Mouse (Mus musculus) ES-E14 (cell line): Measurements from ENCODE around the gene Psg16. TPM values are rescaled to one million over a fixed set of nuclear protein-coding genes. Genes with fewer than 3 reads are reported as not detected.
"Not testable (repeated sequence)": the region's sequence is repeated elsewhere in the genome, so short reads cannot be mapped to it uniquely, and the experiment has no call there.

Experiments used
- DNase-seq: peaks from one replicate; pipeline ENCODE4 v3.0.0-alpha.2; 2013; ENCODE audit warnings: low read depth, low spot score
- H3K27ac ChIP-seq: 2 replicates; pipeline ENCODE4 v1.5.1; 2012; ENCODE audit warnings: low read depth, mild to moderate bottlenecking, low read length, moderate library complexity, mixed read lengths; ENCODE audit not compliant: poor library complexity, insufficient read depth, severe bottlenecking
- H3K36me3 ChIP-seq: 2 replicates; pipeline ENCODE4 v1.6.1; 2012; ENCODE audit warnings: mild to moderate bottlenecking, low read length, moderate library complexity, mixed read lengths; ENCODE audit not compliant: control insufficient read depth, poor library complexity, insufficient read depth, severe bottlenecking
- H3K4me1 ChIP-seq, 2 experiments: fragments of 150-350 bp in 1 of 2; sonication (generic) in 1 of 2; 2 replicates each; pipeline ENCODE4 v1.6.1; 2012; ENCODE audit warnings: low read length in 2 of 2, mild to moderate bottlenecking in 1 of 2, mixed read lengths in 1 of 2; ENCODE audit not compliant: control insufficient read depth in 2 of 2, insufficient read depth in 2 of 2, poor library complexity in 1 of 2
- H3K4me3 ChIP-seq, 2 experiments: fragments of 150-350 bp in 1 of 2; sonication (generic) in 1 of 2; 2 replicates each; pipeline ENCODE4 v1.5.1; 2012; ENCODE audit warnings: low read length in 2 of 2, low read depth in 1 of 2, mild to moderate bottlenecking in 1 of 2, mixed read lengths in 1 of 2; ENCODE audit not compliant: insufficient read depth in 1 of 2, poor library complexity in 1 of 2, severe bottlenecking in 1 of 2
- H3K9ac ChIP-seq: 2 replicates; pipeline ENCODE4 v1.6.1; 2012; ENCODE audit warnings: low read depth, mild to moderate bottlenecking, low read length, mixed read lengths; ENCODE audit not compliant: poor library complexity, insufficient read depth, severe bottlenecking
- H3K9me3 ChIP-seq: fragments of 150-350 bp; sonication (generic); 2 replicates; pipeline ENCODE4 v1.6.1; 2012; ENCODE audit warnings: low read depth, mild to moderate bottlenecking, low read length; ENCODE audit not compliant: control insufficient read depth, insufficient read depth
- CHD2 ChIP-seq: IDR thresholded peaks from 2 replicates; pipeline ENCODE4 v1.6.1; 2014; ENCODE audit warnings: mild to moderate bottlenecking, low read depth, low read length, inconsistent platforms
- HCFC1 ChIP-seq: IDR thresholded peaks from 2 replicates; pipeline ENCODE4 v1.6.1; 2012; ENCODE audit warnings: low read length, inconsistent platforms, borderline replicate concordance; ENCODE audit not compliant: insufficient read depth
- MAFK ChIP-seq: IDR thresholded peaks from 2 replicates; pipeline ENCODE4 v1.6.1; 2014; ENCODE audit warnings: mild to moderate bottlenecking, low read depth, low read length, inconsistent platforms; ENCODE audit not compliant: insufficient read depth
- ZC3H11A ChIP-seq: IDR thresholded peaks from 2 replicates; pipeline ENCODE4 v1.6.1; 2012; ENCODE audit warnings: low read depth, mild to moderate bottlenecking, inconsistent platforms, low read length, borderline replicate concordance
- ZNF384 ChIP-seq: IDR thresholded peaks from 2 replicates; pipeline ENCODE4 v1.6.1; 2012; ENCODE audit warnings: low read depth, low read length, inconsistent platforms
- in situ Hi-C, 2 experiments: fragments of 600-800 bp; cut with MboI; formaldehyde crosslinking; loops; one replicate each; pipeline ENCODE4 v1.15.1; 2025; ENCODE audit warnings: low sequenced_read_pairs in 2 of 2, inconsistent platforms in 1 of 2; ENCODE audit not compliant: unreplicated experiment in 2 of 2
- total RNA-seq: library from RNA; depleted of rRNA; stranded (reverse); fragments of 300-350 nt; gene quantifications from 2 replicates; pipeline ENCODE4 v1.2.3, GENCODE M21; 2012

Gene Psg16
- total RNA-seq, 1 experiment = 0.31 TPM

DNA sequence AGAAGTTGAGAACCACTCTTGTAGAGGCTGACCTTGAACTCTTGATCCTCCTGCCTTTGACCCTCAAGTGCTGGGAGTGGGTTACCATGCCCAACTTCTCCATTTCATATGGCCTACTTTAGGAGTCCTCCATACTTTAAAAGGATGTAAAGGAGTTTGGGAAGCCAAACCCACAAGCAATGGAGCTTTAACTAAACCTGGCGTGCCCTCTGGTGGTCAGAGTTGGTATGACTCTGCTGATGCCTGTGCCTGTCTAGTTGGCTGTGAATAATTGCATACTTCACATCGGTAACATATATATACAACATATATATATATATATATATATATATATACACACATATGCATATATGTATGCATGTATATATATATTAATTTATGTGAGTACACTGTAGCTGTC is 7.4 kb upstream of the Psg16 start:
- in situ Hi-C loops = loop anchor here in 1 of 2 experiments (5.0 kb wide), 1 partner anchor 134 kb away; no protein-coding TSS in a partner anchor
- peak; percentile 35; the same call in 1 of the 2 replicates for TF ChIP-seq ZC3H11A
- TF ChIP-seq CHD2 = no peak
- TF ChIP-seq MAFK = no peak
- Histone ChIP-seq H3K4me1 (peaks cover 0 to 4% of the 10 kb centered on the region in 2 experiments; a peak in 1 of 4 replicates), H3K9me3 (no peaks in the 10 kb centered on the region), H3K9ac (no peak overlapping the region), H3K36me3 (no peaks in the 10 kb centered on the region), H3K4me3 (no peak overlapping the region), H3K27ac (no peak overlapping the region)
- DNase-seq = no peak

- no peak for DNase-seq
- no peak overlapping the region for H3K4me3 ChIP-seq
- no peaks in the 10 kb centered on the region for H3K36me3 ChIP-seq
- H3K9ac ChIP-seq = no peak overlapping the region
- no peaks in the 10 kb centered on the region for H3K9me3 ChIP-seq
- in situ Hi-C loops = loop anchor here in 1 of 2 experiments (5.0 kb wide), 1 partner anchor 135 kb away; no protein-coding TSS in a partner anchor
- no peak for TF ChIP-seq ZC3H11A
- no peak for TF ChIP-seq MAFK
- no peak for TF ChIP-seq ZNF384
- TF ChIP-seq CHD2 = no peak
- no peak for TF ChIP-seq HCFC1
- peaks cover 0 to 4% of the 10 kb centered on the region in 2 experiments; a peak in 1 of 4 replicates for H3K4me1 ChIP-seq
- no peak overlapping the region for H3K27ac ChIP-seq
These were observed 6.8 kb upstream of the Psg16 start for GRCm38 (mm10) chr7:17067000-17067399.

DNA sequence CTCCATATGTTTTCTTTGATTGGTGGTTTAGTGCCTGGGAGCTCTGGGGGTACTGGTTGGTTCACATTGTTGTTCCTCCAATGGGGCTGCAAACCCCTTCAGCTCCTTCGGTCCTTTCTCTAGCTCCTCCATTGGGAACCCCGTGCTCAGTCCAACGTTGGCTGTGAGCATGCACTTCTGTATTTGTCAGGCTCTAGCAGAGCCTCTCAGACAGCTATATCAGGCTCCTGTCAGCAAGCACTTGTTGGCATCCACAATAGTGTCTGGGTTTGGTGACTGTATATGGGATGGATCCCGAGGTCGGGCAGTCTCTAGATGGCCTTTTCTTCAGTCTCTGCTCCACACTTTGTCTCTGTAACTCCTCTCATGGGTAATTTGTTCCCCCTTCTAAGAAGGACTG is 6.2 kb upstream of the Psg16 start:
- not testable (repeated sequence) for H3K27ac ChIP-seq, H3K4me3 ChIP-seq, H3K9ac ChIP-seq, H3K36me3 ChIP-seq, H3K9me3 ChIP-seq, DNase-seq, H3K4me1 ChIP-seq
- in situ Hi-C loops = loop anchor here in 1 of 2 experiments (5.0 kb wide), 1 partner anchor 135 kb away; no protein-coding TSS in a partner anchor

- Histone ChIP-seq H3K4me1 (peaks cover 0 to 4% of the 10 kb centered on the region in 2 experiments; a peak in 1 of 4 replicates), H3K27ac (no peak overlapping the region), H3K4me3 (no peak overlapping the region), H3K36me3 (no peaks in the 10 kb centered on the region), H3K9ac (no peak overlapping the region), H3K9me3 (no peaks in the 10 kb centered on the region)
- DNase-seq = no peak
- no peak for TF ChIP-seq CHD2
- TF ChIP-seq ZNF384 = no peak
- TF ChIP-seq ZC3H11A = no peak
- no peak for TF ChIP-seq HCFC1
- TF ChIP-seq MAFK = no peak
- in situ Hi-C loops = no loop called here
These were observed 332 bp upstream of the Psg16 start for GRCm38 (mm10) chr7:17073513-17073903.

DNA sequence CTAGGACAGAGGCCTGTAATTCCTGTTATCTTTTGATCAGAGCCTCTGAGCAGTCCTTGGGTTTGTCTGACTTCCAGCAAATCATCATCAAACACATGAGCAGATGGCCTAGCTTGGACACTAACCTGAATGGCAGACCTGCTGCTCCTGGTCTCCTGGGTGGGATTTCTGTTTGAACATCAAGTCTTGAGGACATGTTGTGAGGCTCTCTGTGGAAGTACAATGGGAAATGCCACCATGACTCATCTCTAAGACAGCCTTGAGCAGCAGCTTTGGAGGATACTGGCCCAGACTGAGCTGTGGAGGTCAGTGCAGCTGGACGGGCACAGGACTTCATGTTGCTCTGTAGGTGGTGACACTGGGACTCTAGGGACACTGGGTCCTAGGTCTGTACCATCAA is 2.7 kb downstream of the Psg16 start:
- Histone ChIP-seq H3K4me1 (peaks cover 0 to 4% of the 10 kb centered on the region in 2 experiments; a peak in 1 of 4 replicates), H3K9me3 (no peaks in the 10 kb centered on the region), H3K36me3 (no peaks in the 10 kb centered on the region), H3K27ac (no peak overlapping the region), H3K9ac (no peak overlapping the region), H3K4me3 (no peak overlapping the region)
- no peak for DNase-seq
- TF ChIP-seq ZC3H11A (no peak), CHD2 (no peak), HCFC1 (no peak), ZNF384 (no peak), MAFK (no peak)
- in situ Hi-C loops = loop anchor here in 1 of 2 experiments (25.0 kb wide), 1 partner anchor 836 kb away; no protein-coding TSS in a partner anchor
